Mouse (Mus musculus): Measurements from ENCODE around the gene Cmtm5. TPM values are rescaled to one million over a fixed set of nuclear protein-coding genes. Genes with fewer than 3 reads are reported as not detected.

Cmtm5 gene
- total RNA-seq (2014; rRNA removed; ENCODE audit: low replicate concordance): 3.1 and 8.1 TPM in 2 replicates
- polyA plus RNA-seq (2015; fragmentation: Nextera tagmentation; extraction: Ambion mirVana): 0.34 and 0.85 TPM in 2 replicates

DNA sequence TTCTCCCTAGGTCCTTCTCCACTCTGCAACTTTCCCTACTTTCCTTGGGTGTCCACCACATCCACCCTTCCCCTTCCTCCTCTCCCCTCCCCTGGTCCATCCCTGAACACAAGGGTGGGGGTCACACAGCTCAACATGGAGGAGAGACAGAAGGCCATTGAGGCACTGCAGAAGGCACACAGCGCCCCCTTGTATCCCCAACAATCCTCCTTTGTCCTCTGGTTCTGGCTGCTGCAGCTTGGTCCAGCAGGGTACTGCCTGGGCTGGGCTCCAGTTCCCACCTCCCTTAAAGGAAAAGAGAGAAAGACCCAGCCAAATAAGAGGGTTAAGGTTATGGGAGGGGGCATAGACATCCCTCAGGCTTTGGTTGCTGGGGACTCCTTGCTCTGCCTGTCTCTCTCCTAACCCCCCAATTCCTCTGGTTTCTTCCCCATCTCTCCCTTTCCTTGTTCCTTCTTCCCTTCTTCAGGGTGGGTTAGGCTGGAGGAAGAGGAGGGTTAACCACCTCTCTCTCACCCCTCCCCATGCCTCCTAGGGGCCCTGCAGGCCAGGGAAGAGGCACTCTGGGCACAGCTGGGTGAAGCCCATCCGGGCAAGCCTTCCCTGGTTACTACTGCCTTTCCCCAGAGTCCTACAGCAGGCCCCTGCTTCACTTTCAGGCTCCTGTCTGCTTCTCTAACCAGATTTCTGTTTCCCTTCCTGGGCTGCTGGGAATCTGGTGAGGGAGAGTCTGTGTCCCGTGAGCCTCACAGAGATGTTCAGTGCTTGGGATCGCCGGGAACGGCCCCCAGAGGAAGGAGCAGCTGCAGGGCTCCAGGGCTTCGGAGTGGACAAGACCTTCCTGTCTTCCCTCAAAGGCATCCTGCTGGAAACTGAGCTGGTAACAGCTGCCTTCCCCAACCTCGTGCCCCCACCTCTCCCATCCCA is at the start of gene Cmtm5:
Gene Cmtm5, plus strand, starts transcription at position 358 of the 927 bp plus-strand sequence.
- 27% methylated on average over 8 of the region's 8 CpGs for WGBS
- H3K36me3 ChIP-seq (replicated peaks; ENCODE audit: control insufficient read depth, insufficient read depth, low read length): peaks cover 9% of the 10 kb centered on the region
- TF ChIP-seq EP300 (IDR thresholded peaks at IDR 0.05; ENCODE audit: low read depth): no peak
- TF ChIP-seq CTCF (IDR thresholded peaks at IDR 0.05; ENCODE audit: low read depth): peak; percentile 10; the same call in 1 of the 2 replicates
- no peak within 1 kb of the TSS for H3K4me3 ChIP-seq (ENCODE audit: low read depth, low read length)
- H3K4me1 ChIP-seq (ENCODE audit: control insufficient read depth, insufficient read depth): no peaks in the 10 kb centered on the region; the same call in 1 of the 2 replicates
- no peak within 1 kb of the TSS for H3K9ac ChIP-seq (replicated peaks; ENCODE audit: low read depth, low read length)
- ATAC-seq (ENCODE audit: insufficient read depth, low read depth) (no peak), DNase-seq (ENCODE audit: low spot score) (no peak)
- H3K27ac ChIP-seq (ENCODE audit: low read depth): peak within 1 kb of the TSS; percentile 21; the same call in 1 of the 2 replicates
- no peak within 1 kb of the TSS for H3K4me2 ChIP-seq (ENCODE audit: low read depth, low read length)
- no peaks in the 10 kb centered on the region for H3K27me3 ChIP-seq (ENCODE audit: control insufficient read depth, insufficient read depth, low read length)
- no peaks in the 10 kb centered on the region for H3K9me3 ChIP-seq (replicated peaks; ENCODE audit: control insufficient read depth, low read length)

DNA sequence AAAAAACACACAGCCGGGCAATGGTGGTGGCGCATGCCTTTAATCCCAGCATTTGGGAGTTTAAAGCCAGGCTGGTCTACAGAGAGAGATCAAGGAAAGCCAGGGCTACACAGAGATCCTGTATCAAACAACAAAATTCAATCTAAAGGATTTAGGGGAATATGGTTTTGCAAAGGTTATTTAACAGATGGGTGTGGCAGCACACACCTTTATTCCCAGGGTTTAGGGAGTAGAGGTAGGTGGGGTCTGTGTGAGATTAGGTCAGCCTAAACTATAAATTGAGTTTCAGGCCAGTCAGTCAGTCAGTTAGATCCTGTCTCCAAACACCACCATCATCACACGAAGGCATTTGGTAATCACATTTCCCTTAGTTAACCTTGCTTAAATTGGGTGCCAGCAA is 43.9 kb upstream of the Cmtm5 start, which contains the start of gene Pabpn1:
Gene Pabpn1, plus strand, starts transcription at position 301 of the 400 bp plus-strand sequence.
- Histone ChIP-seq H3K9ac (replicated peaks; ENCODE audit: low read depth, low read length) (peak within 1 kb of the TSS; percentile 43), H3K36me3 (replicated peaks; ENCODE audit: control insufficient read depth, insufficient read depth, low read length) (peaks cover 19% of the 10 kb centered on the region), H3K27me3 (ENCODE audit: control insufficient read depth, insufficient read depth, low read length) (no peaks in the 10 kb centered on the region), H3K4me2 (ENCODE audit: low read depth, low read length) (peak within 1 kb of the TSS; percentile 59), H3K4me1 (ENCODE audit: control insufficient read depth, insufficient read depth) (peaks cover 14% of the 10 kb centered on the region), H3K9me3 (replicated peaks; ENCODE audit: control insufficient read depth, low read length) (no peaks in the 10 kb centered on the region), H3K27ac (ENCODE audit: low read depth) (peak within 1 kb of the TSS; percentile 86), H3K4me3 (ENCODE audit: low read depth, low read length) (peak within 1 kb of the TSS; percentile 50)
- WGBS: 96% methylated on average over 3 of the region's 3 CpGs
- DNase-seq (ENCODE audit: low spot score) (no peak), ATAC-seq (ENCODE audit: insufficient read depth, low read depth) (no peak)
- TF ChIP-seq EP300 (IDR thresholded peaks at IDR 0.05; ENCODE audit: low read depth) (no peak), CTCF (IDR thresholded peaks at IDR 0.05; ENCODE audit: low read depth) (no peak)

DNA sequence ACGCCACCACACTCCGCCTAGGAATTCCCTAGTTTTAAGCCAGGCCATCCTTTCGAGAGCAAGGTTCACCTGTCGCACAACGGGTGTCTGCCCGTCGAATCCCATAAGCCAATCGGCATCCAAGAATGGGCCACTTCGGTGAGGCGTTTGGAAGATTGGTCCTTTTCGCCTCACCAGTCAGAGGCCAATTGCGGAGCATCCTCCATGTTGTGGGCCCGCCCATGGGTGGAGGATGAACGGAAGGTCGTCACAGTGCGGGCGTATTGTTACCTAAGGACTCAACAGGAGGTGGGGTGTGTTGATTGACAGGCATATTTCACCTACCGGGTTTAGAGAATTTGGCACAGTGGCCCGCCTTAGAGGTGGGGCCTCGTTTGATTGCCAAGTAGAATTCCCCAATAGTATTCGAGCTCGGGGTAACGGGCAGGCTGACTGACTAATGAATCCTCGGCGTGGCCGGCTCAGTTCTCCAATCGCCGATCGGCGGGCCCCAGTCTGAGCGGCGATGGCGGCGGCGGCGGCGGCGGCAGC is 42.3 kb upstream of the Cmtm5 start:
- Histone ChIP-seq H3K27me3 (ENCODE audit: control insufficient read depth, insufficient read depth, low read length) (no peaks in the 10 kb centered on the region), H3K4me1 (ENCODE audit: control insufficient read depth, insufficient read depth) (peaks cover 14% of the 10 kb centered on the region), H3K9me3 (replicated peaks; ENCODE audit: control insufficient read depth, low read length) (no peaks in the 10 kb centered on the region), H3K36me3 (replicated peaks; ENCODE audit: control insufficient read depth, insufficient read depth, low read length) (peaks cover 33% of the 10 kb centered on the region), H3K27ac (ENCODE audit: low read depth) (peak overlapping the region; percentile 96), H3K4me3 (ENCODE audit: low read depth, low read length) (peak overlapping the region; percentile 99), H3K9ac (replicated peaks; ENCODE audit: low read depth, low read length) (peak overlapping the region; percentile 98), H3K4me2 (ENCODE audit: low read depth, low read length) (peak overlapping the region; percentile 59)
- DNase-seq (ENCODE audit: low spot score) (peak; percentile 100), ATAC-seq (ENCODE audit: insufficient read depth, low read depth) (peak; percentile 98)
- TF ChIP-seq EP300 (IDR thresholded peaks at IDR 0.05; ENCODE audit: low read depth) (peak; percentile 86), CTCF (IDR thresholded peaks at IDR 0.05; ENCODE audit: low read depth) (peak; percentile 4; the same call in 1 of the 2 replicates)
- WGBS: under 1% methylated on average over 38 of the region's 38 CpGs

DNA sequence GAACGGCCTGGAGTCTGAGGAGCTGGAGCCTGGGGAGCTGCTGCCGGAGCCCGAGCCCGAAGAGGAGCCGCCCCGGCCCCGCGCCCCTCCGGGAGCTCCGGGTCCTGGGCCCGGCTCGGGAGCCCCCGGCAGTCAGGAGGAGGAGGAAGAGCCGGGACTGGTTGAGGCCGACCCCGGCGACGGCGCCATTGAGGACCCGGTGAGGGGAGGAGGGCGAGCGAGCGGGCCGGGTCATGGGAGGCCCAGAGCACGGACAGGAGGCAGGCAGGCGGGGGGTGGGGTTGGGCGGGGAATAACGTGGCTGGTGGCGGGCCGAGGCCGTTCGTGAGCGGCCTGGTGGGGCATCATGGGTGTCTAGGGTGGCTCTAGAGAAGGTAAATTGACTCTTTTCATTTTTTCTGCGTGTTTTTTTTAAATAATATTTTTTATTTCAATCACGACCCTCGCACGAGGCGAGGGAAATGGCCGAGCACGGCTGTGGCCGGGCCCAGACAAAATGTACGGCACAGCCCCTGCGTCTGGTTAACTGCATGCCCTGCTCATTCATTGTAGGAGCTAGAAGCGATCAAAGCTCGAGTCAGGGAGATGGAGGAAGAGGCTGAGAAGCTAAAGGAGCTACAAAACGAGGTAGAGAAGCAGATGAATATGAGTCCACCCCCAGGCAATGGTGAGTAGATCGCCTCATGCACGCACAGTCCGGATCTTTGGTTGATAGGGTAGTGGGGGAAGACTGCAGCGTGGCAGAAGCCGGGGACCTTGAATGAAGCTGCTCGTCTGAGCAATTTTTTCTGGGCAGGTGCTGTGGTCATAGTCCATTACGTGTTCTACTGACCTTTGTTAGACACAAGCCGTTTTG is 41.5 kb upstream of the Cmtm5 start:
- no peak for DNase-seq (ENCODE audit: low spot score)
- Histone ChIP-seq H3K36me3 (replicated peaks; ENCODE audit: control insufficient read depth, insufficient read depth, low read length) (peaks cover 38% of the 10 kb centered on the region), H3K9me3 (replicated peaks; ENCODE audit: control insufficient read depth, low read length) (no peaks in the 10 kb centered on the region), H3K4me3 (ENCODE audit: low read depth, low read length) (peak overlapping the region; percentile 99), H3K4me2 (ENCODE audit: low read depth, low read length) (peak overlapping the region; percentile 83), H3K27ac (ENCODE audit: low read depth) (peak overlapping the region; percentile 96), H3K27me3 (ENCODE audit: control insufficient read depth, insufficient read depth, low read length) (no peaks in the 10 kb centered on the region), H3K4me1 (ENCODE audit: control insufficient read depth, insufficient read depth) (peaks cover 14% of the 10 kb centered on the region), H3K9ac (replicated peaks; ENCODE audit: low read depth, low read length) (peak overlapping the region; percentile 98)
- peak; percentile 65 for ATAC-seq (ENCODE audit: insufficient read depth, low read depth)
- WGBS: under 1% methylated on average over 54 of the region's 54 CpGs
- TF ChIP-seq CTCF (IDR thresholded peaks at IDR 0.05; ENCODE audit: low read depth) (no peak), EP300 (IDR thresholded peaks at IDR 0.05; ENCODE audit: low read depth) (no peak)

DNA sequence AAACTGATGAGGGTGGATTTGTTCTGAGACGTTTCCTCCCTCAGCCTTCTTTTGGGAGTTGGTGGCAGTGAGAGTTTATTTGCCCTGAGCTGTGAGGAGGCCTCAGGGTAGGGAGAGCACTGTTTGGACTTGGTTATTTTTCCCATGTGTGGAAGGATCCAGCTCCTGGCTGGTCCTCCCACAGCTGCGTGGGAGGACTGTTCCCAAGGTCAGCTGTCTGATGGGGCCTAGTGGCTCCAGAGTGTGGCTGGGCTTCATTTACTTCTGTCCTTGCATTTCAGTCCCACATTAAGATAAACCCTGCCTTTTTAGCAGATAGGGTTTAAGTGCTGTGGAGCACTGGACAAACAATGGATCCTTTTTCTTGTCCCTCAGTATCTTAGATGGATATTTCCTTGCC is 38.6 kb upstream of the Cmtm5 start:
- H3K9ac ChIP-seq (replicated peaks; ENCODE audit: low read depth, low read length): peak overlapping the region; percentile 47; the same call in 1 of the 2 replicates
- TF ChIP-seq EP300 (IDR thresholded peaks at IDR 0.05; ENCODE audit: low read depth) (no peak), CTCF (IDR thresholded peaks at IDR 0.05; ENCODE audit: low read depth) (no peak)
- H3K27me3 ChIP-seq (ENCODE audit: control insufficient read depth, insufficient read depth, low read length): no peaks in the 10 kb centered on the region
- no peaks in the 10 kb centered on the region for H3K9me3 ChIP-seq (replicated peaks; ENCODE audit: control insufficient read depth, low read length)
- no peak overlapping the region for H3K4me3 ChIP-seq (ENCODE audit: low read depth, low read length)
- H3K27ac ChIP-seq (ENCODE audit: low read depth): no peak overlapping the region
- peaks cover 38% of the 10 kb centered on the region for H3K36me3 ChIP-seq (replicated peaks; ENCODE audit: control insufficient read depth, insufficient read depth, low read length)
- no peak for DNase-seq (ENCODE audit: low spot score)
- ATAC-seq (ENCODE audit: insufficient read depth, low read depth): no peak
- H3K4me1 ChIP-seq (ENCODE audit: control insufficient read depth, insufficient read depth): peaks cover 14% of the 10 kb centered on the region
- no peak overlapping the region for H3K4me2 ChIP-seq (ENCODE audit: low read depth, low read length)
- WGBS: 30% methylated on average over 2 of the region's 2 CpGs
